Mouse (Mus musculus) gastrocnemius, postnatal 14 days (tissue): Measurements from ENCODE around the gene Alg1. TPM values are rescaled to one million over a fixed set of nuclear protein-coding genes. Genes with fewer than 3 reads are reported as not detected.
A peak's percentile ranks its signal among the peaks of the same experiment; 100 is the strongest.
"Not testable (repeated sequence)": the region's sequence is repeated elsewhere in the genome, so short reads cannot be mapped to it uniquely, and the experiment has no call there.

ENCODE experiments used
- DNase-seq: peaks from one replicate; pipeline ENCODE4 v3.0.0; 2021; ENCODE audit warnings: mixed read lengths
- intact Hi-C: fragments of 180-260 bp; cut with DNase I; formaldehyde crosslinking; loops from one replicate; pipeline ENCODE4 v1.15.1; 2025; ENCODE audit warnings: low total_unique reads
- total RNA-seq, 2 experiments: library from RNA; stranded (reverse); gene quantifications; 2 replicates each; pipeline ENCODE4 v1.2.3; 2021

The Alg1 gene
- total RNA-seq, 2 experiments from 2014 or later, result 10.2 to 11.2 TPM

- not testable (repeated sequence) for DNase-seq
Observed at GRCm38 (mm10) chr16:5226534-5226933, 6.9 kb upstream of the Alg1 start.

GRCm38 (mm10) chr16:5227501-5227900, 5.9 kb upstream of the Alg1 start:
- DNase-seq, intact Hi-C loops: not testable (repeated sequence)

More at GRCm38 (mm10) chr16:5226534-5226933, 6.9 kb upstream of the Alg1 start:
- intact Hi-C loops, result not testable (repeated sequence)

GRCm38 (mm10) chr16:5228103-5228502, 5.3 kb upstream of the Alg1 start:
- DNase-seq, intact Hi-C loops: not testable (repeated sequence)

GRCm38 (mm10) chr16:5232982-5233381, 439 bp upstream of the Alg1 start:
- intact Hi-C loops, result no loop called here
- DNase-seq, result no peak

GRCm38 (mm10) chr16:5242355-5242754, 8.9 kb downstream of the Alg1 start:
- no peak for DNase-seq
- intact Hi-C loops, result no loop called here

- no peak for DNase-seq
- intact Hi-C loops, result no loop called here
Observed at GRCm38 (mm10) chr16:5242882-5243281, 9.5 kb downstream of the Alg1 start.

GRCm38 (mm10) chr16:5244411-5244810, 11.0 kb downstream of the Alg1 start:
- intact Hi-C loops, result loop anchor here (2.0 kb wide), 1 partner anchor 42 kb away; no protein-coding TSS in a partner anchor
- DNase-seq, result peak; percentile 72

- intact Hi-C loops, result no loop called here
- no peak for DNase-seq
Observed at GRCm38 (mm10) chr16:5250891-5251290, 17.5 kb downstream of the Alg1 start.

- DNase-seq, result no peak
- intact Hi-C loops, result no loop called here
Observed at GRCm38 (mm10) chr16:5252260-5252659, 18.8 kb downstream of the Alg1 start.

- intact Hi-C loops, result no loop called here
- DNase-seq, result peak; percentile 79
Observed at GRCm38 (mm10) chr16:5254346-5255025, 21.1 kb downstream of the Alg1 start.

GRCm38 (mm10) chr16:5255081-5255740, 21.8 kb downstream of the Alg1 start:
- intact Hi-C loops, result no loop called here
- DNase-seq, result no peak

- peak; percentile 99 for DNase-seq
- intact Hi-C loops, result no loop called here
Observed at GRCm38 (mm10) chr16:5255779-5256496, 22.5 kb downstream of the Alg1 start, which contains the start of gene Eef2kmt. Gene Eef2kmt, minus strand, starts transcription at chr16:5255983.

GRCm38 (mm10) chr16:5263156-5263555, 29.7 kb downstream of the Alg1 start:
- DNase-seq, result no peak
- intact Hi-C loops, result no loop called here

GRCm38 (mm10) chr16:5263926-5264325, 30.5 kb downstream of the Alg1 start:
- DNase-seq, result no peak
- intact Hi-C loops, result no loop called here

- DNase-seq, result no peak
- intact Hi-C loops, result no loop called here
Observed at GRCm38 (mm10) chr16:5271411-5272035, 38.1 kb downstream of the Alg1 start.

GRCm38 (mm10) chr16:5272371-5272770, 39.0 kb downstream of the Alg1 start:
- intact Hi-C loops, result no loop called here
- DNase-seq, result no peak

GRCm38 (mm10) chr16:5279571-5280222, 46.3 kb downstream of the Alg1 start:
- no peak for DNase-seq
- intact Hi-C loops, result no loop called here

GRCm38 (mm10) chr16:5282686-5283085, 49.3 kb downstream of the Alg1 start:
- intact Hi-C loops, result no loop called here
- no peak for DNase-seq

- intact Hi-C loops, result no loop called here
- no peak for DNase-seq
Observed at GRCm38 (mm10) chr16:5285376-5285775, 52.0 kb downstream of the Alg1 start.
